Mouse (Mus musculus): ENCODE measurements around the gene Gm20855. TPM values are rescaled to one million over a fixed set of nuclear protein-coding genes. Genes with fewer than 3 reads are reported as not detected.
"Not testable (repeated sequence)": the region's sequence is repeated elsewhere in the genome, so short reads cannot be mapped to it uniquely, and the experiment has no call there.

Gene Gm20855
- not detected for total RNA-seq (2021)
- long read RNA-seq, experiment 1: 0 reads
- long read RNA-seq, experiment 2: 0 reads

- DNase-seq (ENCODE audit: low spot score): not testable (repeated sequence)
Observed at GRCm38 (mm10) chrY:35131733-35132132, at the start of gene Gm20855. Gm20855 (minus strand) TSS chrY:35131833.
